Mouse (Mus musculus) heart, adult 11 months (tissue): Measurements from ENCODE around the gene Txlnb.
A peak's percentile ranks its signal among the peaks of the same experiment; 100 is the strongest.

ENCODE experiments used
- DNase-seq: peaks from one replicate; pipeline ENCODE4 v3.0.0; 2022

The Txlnb gene

GRCm38 (mm10) chr10:17827391-17827790 is 31.4 kb downstream of the Txlnb start:
- no peak for DNase-seq

- peak; percentile 61 for DNase-seq
Measured at GRCm38 (mm10) chr10:17829205-17829604, 33.2 kb downstream of the Txlnb start.

GRCm38 (mm10) chr10:17831041-17831440 is 35.0 kb downstream of the Txlnb start:
- no peak for DNase-seq

GRCm38 (mm10) chr10:17835031-17835430 is 39.0 kb downstream of the Txlnb start:
- peak; percentile 96 for DNase-seq

- DNase-seq = no peak
Measured at GRCm38 (mm10) chr10:17836275-17836674, 40.2 kb downstream of the Txlnb start.

GRCm38 (mm10) chr10:17842030-17842429 is 46.0 kb downstream of the Txlnb start:
- DNase-seq = no peak

GRCm38 (mm10) chr10:17844781-17845537 is 48.9 kb downstream of the Txlnb start:
- DNase-seq = no peak

- peak; percentile 72 for DNase-seq
Measured at GRCm38 (mm10) chr10:17857647-17858261, 61.7 kb downstream of the Txlnb start.

- DNase-seq = peak; percentile 56
Measured at GRCm38 (mm10) chr10:17860701-17861480, 64.9 kb downstream of the Txlnb start.

GRCm38 (mm10) chr10:17869822-17870662 is 74.0 kb downstream of the Txlnb start:
- peak; percentile 96 for DNase-seq

GRCm38 (mm10) chr10:17878002-17878919 is 82.2 kb downstream of the Txlnb start:
- peak; percentile 80 for DNase-seq

- peak; percentile 3 for DNase-seq
Measured at GRCm38 (mm10) chr10:17880038-17880437, 84.0 kb downstream of the Txlnb start.

GRCm38 (mm10) chr10:17880724-17881123 is 84.7 kb downstream of the Txlnb start:
- peak; percentile 49 for DNase-seq
